Mouse (Mus musculus) retina, postnatal 7 days (tissue): ENCODE results near the gene 0610009B22Rik.

Experiments
- DNase-seq: peaks from one replicate; pipeline ENCODE4 v3.0.0-alpha.2; 2012; ENCODE audit warnings: low read depth, low spot score

0610009B22Rik gene

GRCm38 (mm10) chr11:51661867-51662365, 26.8 kb downstream of the 0610009B22Rik start:
- no peak for DNase-seq

GRCm38 (mm10) chr11:51658705-51659104, 30.0 kb downstream of the 0610009B22Rik start:
- no peak for DNase-seq

GRCm38 (mm10) chr11:51658291-51658690, 30.4 kb downstream of the 0610009B22Rik start:
- no peak for DNase-seq

GRCm38 (mm10) chr11:51656798-51657521, 31.7 kb downstream of the 0610009B22Rik start:
- no peak for DNase-seq

GRCm38 (mm10) chr11:51654891-51655290, 33.8 kb downstream of the 0610009B22Rik start:
- DNase-seq: no peak

DNA sequence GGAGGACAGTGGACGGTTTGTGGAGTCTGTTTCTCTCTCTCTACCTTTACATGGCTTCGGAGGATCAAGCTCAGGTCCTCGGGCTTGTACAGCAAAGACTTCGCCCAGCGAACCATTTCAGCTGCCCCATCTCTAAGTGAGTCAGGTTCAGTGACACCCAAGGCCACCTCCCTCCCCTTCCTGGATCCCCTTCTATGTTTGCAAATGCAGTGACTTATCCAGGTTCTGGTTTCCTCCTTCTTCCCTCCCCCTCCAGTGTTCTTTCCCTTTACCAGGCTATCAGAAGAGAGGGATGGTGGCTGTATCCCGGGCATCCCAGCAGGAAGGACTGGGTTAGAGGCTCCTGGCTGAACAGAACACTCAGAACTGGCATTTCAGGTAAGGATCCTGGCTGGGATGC, 34.9 kb downstream of the 0610009B22Rik start:
- no peak for DNase-seq

- DNase-seq: no peak
Measured at GRCm38 (mm10) chr11:51652889-51653418, 35.7 kb downstream of the 0610009B22Rik start.

DNA sequence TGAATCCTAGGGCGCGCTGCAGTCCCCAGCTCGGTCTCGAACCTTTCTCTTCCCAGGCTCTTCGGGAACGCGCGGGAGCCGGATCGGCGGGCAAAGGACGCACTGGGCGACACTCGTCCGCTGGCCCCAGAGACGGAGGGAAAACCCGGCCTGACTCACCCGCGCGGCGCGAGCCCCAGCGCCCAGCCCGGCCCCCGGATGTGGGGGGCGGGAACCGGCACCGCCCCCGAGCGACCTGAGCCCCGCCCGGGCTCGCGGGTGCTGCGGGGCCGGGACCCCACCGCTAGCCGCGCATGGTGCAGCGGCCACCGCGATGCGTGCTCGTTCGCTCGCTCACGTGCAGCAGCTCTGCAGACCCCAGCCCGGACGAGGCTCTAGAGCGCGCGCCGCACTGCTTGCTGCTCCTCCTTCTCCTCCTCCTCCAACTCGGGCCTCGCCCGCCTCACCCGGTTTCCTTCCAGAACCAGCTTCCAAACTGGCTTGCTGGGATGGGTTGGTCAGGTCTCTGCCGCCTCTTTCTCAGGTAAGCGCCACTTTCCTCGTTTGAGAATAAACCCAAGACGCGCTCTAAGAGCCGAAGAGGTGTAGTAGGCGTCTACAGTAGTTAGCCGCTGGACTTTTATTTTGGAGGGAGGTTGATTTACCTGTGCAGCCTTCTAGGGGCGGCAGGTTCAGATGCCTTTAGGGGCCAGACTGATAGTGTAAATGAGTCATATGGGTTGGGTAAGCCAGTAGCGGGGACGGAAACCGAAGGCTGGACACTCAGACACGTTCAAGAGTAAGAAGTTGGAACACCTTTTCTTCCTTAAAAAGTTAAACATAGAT, 37.8 kb downstream of the 0610009B22Rik start, which contains the start of the genes N4bp3 and D930048N14Rik:
N4bp3 (minus strand) TSS at position 152 of the 825 bp plus-strand sequence.
D930048N14Rik (plus strand) TSS at position 264 of the 825 bp plus-strand sequence.
- no peak for DNase-seq

DNA sequence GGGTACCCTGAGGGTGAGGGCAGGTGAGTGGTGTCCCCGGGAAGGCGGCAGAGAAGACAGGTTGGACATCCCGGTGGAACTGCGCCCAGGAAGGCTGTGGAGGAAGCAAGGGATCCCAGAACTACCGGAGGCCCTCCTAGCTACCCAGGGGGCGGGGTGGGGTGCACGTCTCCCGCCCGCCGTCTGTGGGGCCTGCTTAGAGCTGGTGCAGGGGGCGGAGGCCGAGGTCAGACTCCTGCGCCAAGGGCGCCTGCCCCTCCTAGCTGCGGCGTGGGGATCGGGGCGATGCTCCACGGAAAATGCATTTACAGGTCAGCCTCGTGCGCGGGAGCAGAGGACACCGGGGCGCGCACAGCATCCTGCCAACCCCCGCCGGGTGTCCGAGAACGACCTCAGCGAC, 38.4 kb downstream of the 0610009B22Rik start:
- DNase-seq: no peak

DNA sequence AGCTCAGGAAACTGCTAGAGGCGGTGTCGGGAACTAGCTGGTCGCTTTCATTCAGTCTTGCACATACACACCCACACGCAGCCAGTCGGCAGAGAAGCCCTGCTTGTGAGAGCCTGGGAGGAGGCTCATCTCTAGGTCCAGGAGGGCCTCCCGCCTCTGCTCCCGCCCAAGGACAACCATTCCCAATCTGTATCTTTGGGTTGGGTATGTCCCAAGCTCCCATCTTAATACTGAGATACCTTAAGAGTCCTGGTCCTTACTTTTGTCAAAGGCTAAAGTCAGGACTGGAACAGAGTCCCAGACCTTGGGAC, 38.8 kb downstream of the 0610009B22Rik start:
- no peak for DNase-seq

DNA sequence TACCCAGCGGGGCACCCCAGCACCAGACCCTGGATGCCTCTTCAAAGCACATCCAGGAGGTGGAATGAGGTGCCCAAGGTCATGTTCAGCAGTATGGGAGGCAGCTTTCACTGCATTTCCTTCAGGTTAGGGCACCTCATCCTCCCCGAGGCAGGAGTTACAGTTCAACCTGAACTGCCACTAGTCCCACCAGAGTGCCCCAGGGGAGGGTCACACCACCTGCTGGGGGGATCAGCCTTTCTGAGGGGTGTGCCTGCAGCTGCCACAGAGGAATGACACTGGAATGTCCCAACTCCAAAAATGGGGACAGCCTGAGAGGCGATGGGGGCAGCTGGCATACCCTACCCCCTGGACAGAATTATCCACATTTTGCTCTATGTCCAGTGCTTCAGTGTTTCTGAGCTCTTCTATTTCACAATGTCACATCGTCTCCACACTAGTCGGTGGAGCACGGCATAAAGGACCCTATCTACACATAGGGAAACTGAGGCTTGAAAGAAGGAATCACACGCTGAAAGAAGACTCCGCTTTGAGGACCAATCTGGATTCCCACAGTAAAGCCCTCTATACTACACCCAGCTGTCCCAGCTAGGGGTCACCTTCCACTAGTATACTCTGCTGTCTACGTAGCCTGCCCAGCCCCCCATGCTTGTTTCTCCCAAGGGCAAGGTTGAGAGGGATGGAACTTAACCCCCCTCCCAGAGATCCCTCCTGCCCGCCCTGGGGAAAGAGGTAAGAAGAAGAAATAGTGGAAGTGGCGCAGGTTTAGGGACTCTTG, 39.4 kb downstream of the 0610009B22Rik start:
- no peak for DNase-seq

- no peak for DNase-seq
Measured at GRCm38 (mm10) chr11:51648566-51648965, 40.1 kb downstream of the 0610009B22Rik start.

- no peak for DNase-seq
Measured at GRCm38 (mm10) chr11:51646751-51647667, 41.7 kb downstream of the 0610009B22Rik start.

- no peak for DNase-seq
Measured at GRCm38 (mm10) chr11:51646245-51646644, 42.4 kb downstream of the 0610009B22Rik start.

DNA sequence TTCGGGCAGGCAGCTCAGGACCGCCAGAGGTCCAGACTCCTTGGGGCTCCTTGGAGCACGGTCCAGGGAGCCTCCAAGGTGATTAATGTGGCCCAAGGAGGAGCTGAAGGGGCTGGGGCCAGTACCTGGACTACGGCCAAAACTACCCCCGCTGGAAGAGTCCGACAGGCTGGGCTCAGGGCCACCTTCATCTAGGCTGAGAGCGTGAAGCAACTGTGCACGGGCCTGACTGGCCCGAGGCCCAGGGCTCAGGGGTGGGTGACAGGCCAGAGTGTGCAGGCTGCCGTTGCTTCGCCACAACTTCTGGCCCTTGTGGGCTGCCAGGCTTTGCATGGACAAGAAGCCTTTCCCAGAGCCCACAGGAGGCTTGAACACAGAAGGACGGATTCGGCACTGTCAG, 43.4 kb downstream of the 0610009B22Rik start:
- DNase-seq: no peak

DNA sequence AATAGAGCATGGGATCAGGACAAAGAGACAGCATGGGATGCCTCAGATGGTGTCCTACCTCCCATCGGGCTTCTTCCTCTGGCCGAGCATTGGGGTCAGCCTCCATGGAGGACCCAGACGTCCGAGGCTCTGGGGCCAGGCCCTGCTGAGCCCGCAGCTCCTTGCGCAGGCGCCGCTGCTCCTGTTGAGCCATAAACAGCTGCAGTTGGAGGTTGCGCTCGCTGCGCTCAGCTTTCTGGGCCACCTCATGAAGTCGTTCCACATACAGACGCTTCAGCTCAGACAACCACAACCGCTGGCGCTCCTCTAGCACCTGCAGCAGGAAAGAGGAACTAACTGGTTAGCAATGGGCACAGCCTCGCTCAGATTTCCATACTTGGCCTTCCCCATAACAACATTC, 44.5 kb downstream of the 0610009B22Rik start:
- no peak for DNase-seq

DNA sequence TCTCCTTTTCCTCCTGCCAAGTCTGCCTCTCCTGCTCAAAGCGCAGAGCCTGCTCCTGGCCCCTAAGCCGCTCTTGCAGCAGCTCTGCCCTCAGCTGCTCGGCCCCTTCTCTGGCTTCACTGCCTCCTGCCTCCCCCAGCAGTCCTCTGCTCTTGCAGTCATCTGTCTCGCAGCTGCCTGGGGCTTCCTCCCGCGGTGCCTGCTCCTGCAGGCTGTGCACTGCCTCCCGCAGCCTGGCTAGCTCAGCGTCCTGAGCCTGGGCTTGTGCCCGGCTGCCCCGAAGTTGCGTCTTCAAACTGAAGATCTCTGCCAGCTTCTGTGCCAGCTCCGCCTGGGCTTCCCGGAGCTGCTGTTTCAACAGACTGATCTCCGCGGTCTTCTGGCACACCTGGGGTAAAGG, 44.9 kb downstream of the 0610009B22Rik start:
- no peak for DNase-seq

GRCm38 (mm10) chr11:51643202-51643601, 45.5 kb downstream of the 0610009B22Rik start:
- no peak for DNase-seq

- no peak for DNase-seq
Measured at GRCm38 (mm10) chr11:51640748-51641147, 47.9 kb downstream of the 0610009B22Rik start.

GRCm38 (mm10) chr11:51638497-51638896, 50.2 kb downstream of the 0610009B22Rik start:
- no peak for DNase-seq
